ENCODE assay signal across 8 mouse cellular contexts in genomic region chr6:121109181-121109981, GRCm38 (mm10). TPM values are rescaled to one million over a fixed set of nuclear protein-coding genes. Genes with fewer than 3 reads are reported as not detected.
DNase-seq lines count a peak whose midpoint lies in the region; ATAC-seq lines count a peak whose summit lies in the region.

No protein-coding gene starts in this region.

- peak overlapping the region; percentile 98 for H3K9ac ChIP-seq in heart, embryonic 12.5 days
- peak overlapping the region; percentile 89 for H3K9ac ChIP-seq in stomach, embryonic 15.5 days

- no peaks in the 10 kb centered on the region for H3K9me3 ChIP-seq in heart, embryonic 12.5 days (replicated peaks)
- H3K9me3 ChIP-seq in stomach, embryonic 15.5 days: no peaks in the 10 kb centered on the region

- under 1% methylated on average over 49 of the region's 52 CpGs for WGBS in heart, embryonic 12.5 days
- 3% methylated on average over 52 of the region's 52 CpGs for WGBS in macrophage (ENCODE audit: missing documents)
- under 1% methylated on average over 52 of the region's 52 CpGs for WGBS in stomach, embryonic 15.5 days

- peak overlapping the region; percentile 71 for H3K4me2 ChIP-seq in heart, embryonic 12.5 days
- H3K4me2 ChIP-seq in stomach, embryonic 15.5 days: peak overlapping the region; percentile 84

- H3K36me3 ChIP-seq in heart, embryonic 12.5 days: peaks cover 21% of the 10 kb centered on the region
- no peaks in the 10 kb centered on the region for H3K36me3 ChIP-seq in macrophage (ENCODE audit: inconsistent target)
- peaks cover under 1% of the 10 kb centered on the region; the same call in 1 of the 2 replicates for H3K36me3 ChIP-seq in stomach, embryonic 15.5 days

- H3K27me3 ChIP-seq in heart, embryonic 12.5 days (replicated peaks): no peaks in the 10 kb centered on the region
- H3K27me3 ChIP-seq in stomach, embryonic 15.5 days (replicated peaks): no peaks in the 10 kb centered on the region

- H3K79me2 ChIP-seq in macrophage (ENCODE audit: inconsistent target): no peaks in the 10 kb centered on the region

- ATAC-seq in common myeloid progenitor, adult 5-6 weeks (replicated peaks; ENCODE audit: low read depth, poor library complexity, severe bottlenecking): peak; percentile 37
- ATAC-seq in heart, embryonic 12.5 days (ENCODE audit: insufficient number of reproducible peaks, low FRiP score): peak; percentile 30
- ATAC-seq in stomach, embryonic 15.5 days (ENCODE audit: insufficient read depth, low FRiP score, low read depth): peak; percentile 17

- peaks cover 58% of the 10 kb centered on the region for H3K4me1 ChIP-seq in heart, embryonic 12.5 days (replicated peaks)
- H3K4me1 ChIP-seq in stomach, embryonic 15.5 days: 0 out of 2 replicates have a peak, but pooled peaks cover 5% of the 10 kb centered on the region

- intact Hi-C loops in heart, postnatal 25 days (cut with DNase I): loop anchor here (5.0 kb wide), 2 partner anchors 42 to 92 kb away; no protein-coding TSS in a partner anchor

- peak overlapping the region; percentile 91 for H3K27ac ChIP-seq in heart, embryonic 12.5 days (ENCODE audit: poor library complexity, severe bottlenecking)
- H3K27ac ChIP-seq in macrophage: no peak overlapping the region
- peak overlapping the region; percentile 84; the same call in 1 of the 2 replicates for H3K27ac ChIP-seq in stomach, embryonic 15.5 days

- peak overlapping the region; percentile 97 for H3K4me3 ChIP-seq in heart, embryonic 12.5 days
- H3K4me3 ChIP-seq in macrophage (ENCODE audit: inconsistent target): peak overlapping the region; percentile 38
- peak overlapping the region; percentile 83 for H3K4me3 ChIP-seq in stomach, embryonic 15.5 days (replicated peaks)

- peak; percentile 96 for DNase-seq in heart, adult 11 months
- DNase-seq in heart, postnatal 25 days (ENCODE audit: low spot score): no peak
- peak; percentile 62 for DNase-seq in Muller cell, postnatal 12 days (ENCODE audit: inconsistent ontology term)
- DNase-seq in kidney, postnatal 14 days: peak; percentile 49

RNA-seq across cellular contexts. Expression of gene Mical3, which starts 21.4 kb away (rescaled TPM):
- 100 to 1,000 TPM; 123 to 140 TPM for total RNA-seq in heart, postnatal 25 days (2021)
- total RNA-seq in common myeloid progenitor, adult 5-6 weeks (2017): 22.0 and 24.3 TPM in 2 replicates
- polyA plus RNA-seq in heart, embryonic 12.5 days (2016; fragmentation: Nextera tagmentation; extraction: Ambion mirVana): 37.4 and 39.5 TPM in 2 replicates
- total RNA-seq in macrophage (2018; cell fraction: chromatin; rRNA removed): 10 to 100 TPM in 20 of 26 experiments, 1 to 10 TPM in 6; 3.6 to 20.7 (median 11.9) TPM
- total RNA-seq in macrophage (2018; cell fraction: cytosol; rRNA removed): 1 to 10 TPM in 19 of 26 experiments, under 1 TPM in 7; 0.94 to 1.7 (median 1.1) TPM
- 10 to 100 TPM in 1 of 26 experiments, 1 to 10 TPM in 25; 2.4 to 16.9 (median 5.0) TPM for total RNA-seq in macrophage (2018; cell fraction: nucleus; rRNA removed)
- polyA plus RNA-seq in macrophage (2018): 0.91 to 1.7 TPM (median 1.1 TPM) in 3 replicates
- polyA plus RNA-seq in stomach, embryonic 15.5 days (2015; fragmentation: Nextera tagmentation; extraction: Ambion mirVana): 10.7 and 11.7 TPM in 2 replicates

Comparison
In these comparisons a context has a peak if more than half of its experiments do, and no peak if none do; other contexts are left out.
1. H3K4me3 ChIP-seq: peak in every context shown above with its lines; median percentile 97 in heart, embryonic 12.5 days; 83 in stomach, embryonic 15.5 days; 38 in macrophage.